Mouse (Mus musculus) kidney, adult 2 months (tissue): ENCODE measurements at regions not wholly inside any gene's neighbourhood (a gene's known extent, or its start where the extent isn't known, plus 50 kb on each side); places are given as distances from the start of the nearest gene placed in this dataset.

Experiments used
- CTCF ChIP-seq: fragments of 200-500 bp; conservative IDR thresholded peaks from 2 replicates; pipeline ENCODE4 v1.5.1; 2011; ENCODE audit warnings: low read depth, mild to moderate bottlenecking, control low read depth, low read length, moderate library complexity, mixed read lengths; ENCODE audit not compliant: insufficient read depth, insufficient read length
- POLR2A ChIP-seq: fragments of 200-500 bp; IDR thresholded peaks from one replicate; pipeline ENCODE4 v1.6.1; 2011; ENCODE audit warnings: low read depth, low read length, control low read depth

- TF ChIP-seq POLR2A, result no peak
- TF ChIP-seq CTCF, result no peak
Measured at GRCm38 (mm10) chr12:8089423-8090278, 112.2 kb downstream of the Apob start.
